Mouse (Mus musculus) limb, embryonic 11.5 days (tissue): ENCODE results near the gene 4931406P16Rik. TPM values are rescaled to one million over a fixed set of nuclear protein-coding genes. Genes with fewer than 3 reads are reported as not detected.

ENCODE experiments used
- ATAC-seq: fragments of 200-750 bp; cut with Nextera tagmentation; 2 replicates; pipeline ENCODE4 v1.8.0; 2017; ENCODE audit warnings: low read depth; ENCODE audit not compliant: insufficient number of reproducible peaks, low FRiP score, low TSS enrichment
- DNase-seq: peaks from one replicate; pipeline ENCODE4 v3.0.0-alpha.2; 2015; ENCODE audit warnings: low spot score
- H3K27ac ChIP-seq: fragments of 300-500 bp; sonication (generic); replicated peaks from 2 replicates; pipeline ENCODE4 v1.5.1; 2014; ENCODE audit warnings: low read depth, mild to moderate bottlenecking, low read length
- H3K27me3 ChIP-seq: fragments of 300-500 bp; sonication (generic); 2 replicates; pipeline ENCODE4 v1.6.1; 2014; ENCODE audit warnings: mild to moderate bottlenecking, low read length, mixed read lengths; ENCODE audit not compliant: control insufficient read depth, insufficient read depth
- H3K36me3 ChIP-seq: fragments of 300-500 bp; sonication (generic); 2 replicates; pipeline ENCODE4 v1.6.1; 2014; ENCODE audit warnings: mild to moderate bottlenecking, low read length, moderate library complexity, mixed read lengths; ENCODE audit not compliant: control insufficient read depth, insufficient read depth
- H3K4me1 ChIP-seq: fragments of 300-500 bp; sonication (generic); 2 replicates; pipeline ENCODE4 v1.6.1; 2014; ENCODE audit warnings: low read length, mixed read lengths; ENCODE audit not compliant: control insufficient read depth, insufficient read depth
- H3K4me2 ChIP-seq: fragments of 300-500 bp; sonication (generic); 2 replicates; pipeline ENCODE4 v1.6.1; 2014; ENCODE audit warnings: low read depth, mild to moderate bottlenecking, moderate library complexity; ENCODE audit not compliant: severe bottlenecking
- H3K4me3 ChIP-seq: fragments of 300-500 bp; sonication (generic); 2 replicates; pipeline ENCODE4 v1.5.1; 2014; ENCODE audit warnings: low read depth, low read length
- H3K9ac ChIP-seq: fragments of 300-500 bp; sonication (generic); 2 replicates; pipeline ENCODE4 v1.6.1; 2014; ENCODE audit warnings: mild to moderate bottlenecking, low read length
- H3K9me3 ChIP-seq: fragments of 300-500 bp; sonication (generic); 2 replicates; pipeline ENCODE4 v1.6.1; 2016; ENCODE audit warnings: low read length; ENCODE audit not compliant: control insufficient read depth
- WGBS: fragments of 180-500 bp; shearing (Covaris S2); extraction: QIAGEN DNeasy Blood & Tissue Kit; methylation state at CpG from one replicate; pipeline ENCODE4 v1.1.7; 2014; 5-methylcytosine and 5-hydroxymethylcytosine counted together
- polyA plus RNA-seq: library from polyadenylated mRNA; unstranded; fragments of >200 nt; fragmentation: Nextera tagmentation; extraction: Ambion mirVana; gene quantifications from 2 replicates; pipeline ENCODE4 v1.2.1, GENCODE M21; 2014

4931406P16Rik gene
- polyA plus RNA-seq, 1 experiment from 2014 or later, result 26.7 TPM

DNA sequence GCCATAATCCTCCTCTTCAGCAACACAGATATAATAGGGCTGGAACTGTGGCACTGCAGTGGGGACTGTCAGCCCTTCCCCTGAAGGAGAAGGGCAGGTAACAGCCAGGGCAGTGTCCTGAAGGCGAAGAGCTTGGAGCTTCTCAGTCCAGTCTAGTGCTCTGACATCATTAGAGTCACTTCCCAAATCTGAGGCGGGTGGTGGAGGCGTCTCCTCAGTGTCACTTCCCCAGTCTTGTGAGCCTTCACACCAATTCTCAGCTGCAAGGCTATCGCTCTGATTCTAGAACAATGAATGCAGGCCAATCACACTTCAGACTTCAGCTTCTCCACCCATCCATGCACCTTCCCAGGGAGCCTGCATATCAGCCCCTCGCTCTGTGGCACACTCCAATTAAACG lies 120.5 kb downstream of the 4931406P16Rik start:
- H3K27me3 ChIP-seq, result no peaks in the 10 kb centered on the region
- H3K9ac ChIP-seq, result no peak overlapping the region
- WGBS, result 94% methylated on average over 6 of the region's 6 CpGs
- H3K9me3 ChIP-seq, result no peaks in the 10 kb centered on the region
- H3K4me3 ChIP-seq, result no peak overlapping the region
- DNase-seq (peak; percentile 16), ATAC-seq (no peak)
- no peak overlapping the region for H3K27ac ChIP-seq
- no peak overlapping the region for H3K4me2 ChIP-seq
- H3K4me1 ChIP-seq, result no peaks in the 10 kb centered on the region
- peaks cover 10% of the 10 kb centered on the region; the same call in 1 of the 2 replicates for H3K36me3 ChIP-seq

DNA sequence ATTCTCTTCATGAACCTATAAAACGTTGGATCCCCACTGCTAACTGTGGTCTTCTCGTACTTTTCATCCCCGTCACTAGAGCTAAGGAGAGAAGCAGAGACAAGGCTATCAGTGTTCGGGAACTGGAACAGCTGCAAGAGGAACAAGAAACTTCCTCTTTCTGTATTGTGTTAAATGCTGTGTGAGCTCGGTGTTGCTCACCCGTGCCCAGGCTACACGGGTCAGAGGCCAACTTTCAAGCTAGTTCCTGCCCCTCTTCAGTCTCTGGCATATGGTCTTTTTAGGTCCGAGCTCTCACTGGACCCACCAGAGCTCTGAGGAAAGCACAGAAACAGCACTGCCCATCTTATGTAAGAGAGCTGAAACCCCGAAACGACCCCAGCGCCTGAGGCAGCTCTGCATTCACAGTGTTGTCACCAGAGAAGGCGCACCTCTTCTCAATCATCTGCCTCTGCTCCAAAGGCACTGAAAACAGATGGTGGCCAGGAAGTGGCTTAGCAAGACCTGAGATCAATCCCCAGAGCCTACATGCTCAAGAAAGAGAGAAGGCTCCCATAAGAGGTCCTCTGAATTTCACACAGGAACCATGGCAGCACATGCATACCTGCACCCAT lies 123.9 kb downstream of the 4931406P16Rik start:
- no peak for DNase-seq
- H3K9me3 ChIP-seq, result no peaks in the 10 kb centered on the region
- no peak overlapping the region for H3K4me3 ChIP-seq
- H3K4me2 ChIP-seq, result no peak overlapping the region
- H3K36me3 ChIP-seq, result peaks cover 15% of the 10 kb centered on the region; the same call in 1 of the 2 replicates
- H3K27ac ChIP-seq, result no peak overlapping the region
- no peak for ATAC-seq
- H3K9ac ChIP-seq, result no peak overlapping the region
- H3K4me1 ChIP-seq, result no peaks in the 10 kb centered on the region
- 91% methylated on average over 12 of the region's 12 CpGs for WGBS
- H3K27me3 ChIP-seq, result no peaks in the 10 kb centered on the region

Other genes with a start within 250 kb of the 4931406P16Rik start
- not detected in 2 replicates for gene Scgb1b30, start 218.1 kb downstream of the 4931406P16Rik start, polyA plus RNA-seq
- 7.1 and 7.2 TPM in 2 replicates for gene Wtip, start 180.3 kb downstream of the 4931406P16Rik start, polyA plus RNA-seq
- 280 and 284 TPM in 2 replicates for gene Uba2, start 144.0 kb downstream of the 4931406P16Rik start, polyA plus RNA-seq
- 65.3 and 77.2 TPM in 2 replicates for gene Pdcd2l, start 116.9 kb downstream of the 4931406P16Rik start, polyA plus RNA-seq
- gene Gpi1, start 83.2 kb downstream of the 4931406P16Rik start, polyA plus RNA-seq, result 278 and 291 TPM in 2 replicates
- not detected in 2 replicates for gene Gm6096, start 62.5 kb downstream of the 4931406P16Rik start, polyA plus RNA-seq
- gene Lsm14a, start 79.8 kb upstream of the 4931406P16Rik start, polyA plus RNA-seq, result 65.5 and 70.5 TPM in 2 replicates